Mouse (Mus musculus): Measurements from ENCODE around the gene Sugp2.

Sugp2 gene

DNA sequence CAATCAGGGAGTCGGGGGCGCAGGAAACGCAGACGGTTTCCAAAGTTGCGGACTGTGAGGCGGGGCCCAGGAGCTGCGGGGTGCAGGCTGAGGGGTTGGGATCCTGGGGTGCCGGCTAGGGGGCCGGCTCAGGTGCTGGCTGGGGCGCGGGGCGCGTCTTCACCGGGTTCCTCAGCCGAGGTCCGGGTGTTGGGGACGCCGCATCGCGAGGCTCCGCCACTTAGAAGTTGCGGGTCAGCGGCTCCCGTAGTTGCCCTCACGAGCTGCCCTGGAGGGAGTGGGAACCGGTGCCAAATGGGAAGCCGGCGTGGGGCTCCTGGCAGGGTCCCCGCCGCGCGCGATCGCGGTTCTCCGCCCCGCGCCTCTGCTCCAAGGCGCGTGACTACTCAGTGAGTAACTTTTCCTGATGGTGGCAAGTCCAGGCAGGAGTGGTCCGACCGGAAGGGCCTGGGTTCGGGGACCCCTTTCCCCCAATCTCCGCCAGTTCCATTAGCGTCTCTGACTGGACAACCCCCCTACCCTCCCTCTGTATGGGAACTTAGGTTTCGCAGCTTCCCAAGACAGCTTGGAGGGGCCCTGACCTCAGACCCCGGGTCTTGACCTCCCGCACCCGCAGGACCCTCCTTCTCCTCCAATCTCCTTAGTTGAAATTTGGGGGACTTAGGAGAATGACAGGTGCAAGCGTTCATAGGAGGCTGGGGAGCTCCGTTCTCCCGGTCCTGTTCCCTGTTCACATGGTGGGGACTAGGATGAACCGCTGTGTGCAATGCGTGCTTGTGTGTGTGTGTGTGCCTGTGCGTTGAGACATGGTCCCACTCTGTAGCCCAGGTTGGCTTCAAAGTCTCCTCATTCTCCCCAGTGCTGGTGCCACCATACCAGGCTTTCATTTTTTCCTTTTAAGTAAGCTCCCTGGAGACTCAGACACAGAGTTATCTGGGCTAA is 49.4 kb downstream of the Sugp2 start:
- DNase-seq: peak in 1 of 2 experiments; percentile 40

DNA sequence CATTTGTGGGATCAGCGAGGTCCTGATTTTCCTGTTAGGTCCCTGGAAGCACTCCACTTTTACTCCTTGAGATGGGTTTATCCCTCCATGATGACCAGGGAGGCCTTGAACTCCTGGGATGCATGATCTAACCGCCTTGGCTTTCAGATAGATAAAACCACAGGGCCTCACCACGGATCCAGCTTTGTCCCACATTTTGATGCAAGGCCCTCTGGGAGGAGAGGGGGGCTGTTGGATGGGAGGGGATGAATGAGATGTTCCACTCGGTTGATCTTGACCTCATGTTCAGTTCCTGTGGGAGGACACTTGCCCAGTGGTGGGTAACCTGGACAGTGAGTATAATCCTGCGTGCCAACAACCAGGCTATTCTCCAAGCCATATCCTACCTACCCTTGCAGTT is 50.4 kb downstream of the Sugp2 start:
- DNase-seq: no peak

DNA sequence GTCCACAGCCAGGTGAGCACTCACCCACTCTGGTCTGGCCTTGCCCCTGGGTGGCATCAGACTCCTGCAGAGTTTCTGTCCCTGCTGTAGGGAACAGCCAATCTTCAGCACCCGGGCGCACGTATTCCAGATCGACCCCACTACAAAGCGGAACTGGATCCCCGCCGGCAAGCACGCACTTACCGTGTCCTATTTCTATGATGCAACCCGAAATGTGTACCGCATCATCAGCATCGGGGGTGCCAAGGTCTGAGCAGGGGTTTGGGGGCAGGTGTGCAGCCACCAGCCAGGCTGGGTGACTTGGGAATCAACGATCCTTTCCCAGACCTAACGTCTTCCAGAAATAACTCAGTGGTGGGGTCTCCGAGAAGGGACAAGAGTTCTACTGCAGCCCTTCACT is 51.3 kb downstream of the Sugp2 start:
- no peak for DNase-seq

DNA sequence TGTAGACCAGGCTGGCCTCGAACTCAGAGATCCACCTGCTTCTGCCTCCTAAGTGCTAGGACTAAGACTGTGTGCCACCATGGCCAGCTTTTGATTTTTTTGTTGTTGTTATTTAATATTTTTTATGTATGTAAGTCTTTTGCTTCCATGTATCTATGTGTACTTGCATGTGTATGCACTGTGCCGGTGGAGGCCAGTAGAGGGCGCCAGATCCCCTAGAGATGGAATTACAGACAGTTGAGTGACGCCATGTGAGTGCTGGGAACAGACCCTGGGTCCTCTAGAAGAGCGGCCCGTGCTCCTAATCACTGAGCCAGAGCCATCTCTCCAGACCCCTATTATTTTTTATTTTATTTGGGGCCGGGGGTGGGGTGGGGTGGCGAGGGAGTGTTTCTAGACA is 52.7 kb downstream of the Sugp2 start:
- no peak for DNase-seq

DNA sequence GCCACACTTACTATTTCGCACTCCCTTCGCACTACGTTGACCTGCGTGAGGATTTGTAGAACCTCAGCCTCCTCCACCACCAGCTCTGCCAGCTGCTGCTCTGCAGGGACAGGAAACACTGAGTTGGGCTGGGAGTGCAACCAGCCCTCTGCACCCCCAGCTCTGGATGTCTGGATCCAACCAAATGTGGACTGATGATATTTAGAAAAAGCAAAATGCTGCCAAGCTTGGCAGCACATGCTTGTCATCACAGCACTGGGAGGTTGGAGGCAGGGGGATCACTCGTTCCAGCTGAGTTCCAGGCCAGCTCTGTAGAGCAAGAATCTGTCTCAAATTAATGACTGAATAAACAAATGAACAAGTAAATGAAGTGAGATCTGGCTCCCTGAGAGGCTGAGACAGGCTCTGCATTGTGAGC is 60.0 kb downstream of the Sugp2 start:
- DNase-seq: no peak

DNA sequence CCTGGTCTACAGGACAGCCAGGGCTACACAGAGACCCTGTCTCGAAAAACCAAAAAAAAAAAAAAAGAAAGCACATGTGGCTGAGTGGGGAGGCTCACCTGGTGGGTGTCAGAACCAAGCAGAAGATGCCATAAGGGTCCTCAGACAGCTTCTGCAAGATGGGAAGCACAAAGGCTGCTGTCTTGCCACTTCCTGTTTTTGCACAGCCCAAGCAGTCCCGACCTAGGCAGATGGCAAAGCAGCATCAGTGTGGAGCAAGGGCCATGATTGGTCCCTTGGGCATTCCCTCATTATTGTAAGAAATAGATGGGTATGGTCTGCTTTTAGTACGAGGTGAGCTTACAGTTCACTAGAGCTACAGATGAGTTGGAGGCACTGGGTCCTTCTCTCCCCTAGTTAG is 66.9 kb downstream of the Sugp2 start:
- no peak for DNase-seq

DNA sequence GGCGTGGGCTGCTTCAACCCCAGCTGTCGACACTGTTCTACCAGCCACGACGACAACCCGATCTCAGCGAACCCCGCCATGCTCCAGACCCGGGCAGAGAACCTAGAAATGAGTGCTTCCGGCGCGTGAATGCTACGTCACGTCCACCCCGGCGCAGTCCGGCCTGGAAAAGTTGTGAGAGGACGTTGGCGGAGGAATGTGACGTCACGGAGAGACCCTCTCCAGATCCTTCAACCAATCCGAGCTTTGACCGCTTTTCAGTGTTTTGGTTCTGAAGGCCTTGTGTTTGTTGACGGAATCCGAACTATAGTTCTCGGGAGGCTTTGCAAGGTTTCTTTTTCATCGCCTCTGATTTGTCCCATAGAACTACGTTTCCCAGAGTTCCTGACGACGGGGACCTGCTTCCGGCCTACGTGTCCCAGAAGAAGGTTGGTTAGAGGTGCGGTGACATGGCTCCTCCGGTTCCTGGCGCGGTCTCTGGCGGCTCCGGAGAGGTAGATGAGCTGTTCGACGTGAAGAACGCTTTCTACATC is 68.4 kb downstream of the Sugp2 start, which contains the start of the genes Ddx49 and Cope:
Gene Ddx49, minus strand, starts transcription at position 132 of the 533 bp plus-strand sequence.
Gene Cope, plus strand, starts transcription at position 161 of the 533 bp plus-strand sequence.
- peak; percentile 96 to 98 for DNase-seq

DNA sequence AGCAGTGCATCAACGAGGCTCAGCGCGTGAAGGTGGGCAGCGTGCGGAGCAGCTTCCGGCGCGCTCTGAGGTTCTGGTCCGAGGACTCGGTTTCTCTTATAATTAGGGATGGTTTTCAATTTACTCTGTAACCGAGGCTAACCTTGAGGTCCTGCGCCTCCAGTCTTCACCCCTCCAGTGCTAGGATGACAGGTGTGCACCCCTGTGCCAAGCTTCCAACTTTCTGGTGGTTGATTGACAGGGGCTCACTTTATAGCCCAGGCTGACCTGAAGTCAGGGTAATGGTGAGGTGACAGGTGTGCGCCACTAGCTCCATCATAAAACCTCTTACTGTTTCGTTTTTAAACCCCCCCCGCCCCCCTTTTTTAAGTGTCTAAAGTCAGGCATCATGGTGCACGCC is 68.9 kb downstream of the Sugp2 start:
- DNase-seq: no peak

DNA sequence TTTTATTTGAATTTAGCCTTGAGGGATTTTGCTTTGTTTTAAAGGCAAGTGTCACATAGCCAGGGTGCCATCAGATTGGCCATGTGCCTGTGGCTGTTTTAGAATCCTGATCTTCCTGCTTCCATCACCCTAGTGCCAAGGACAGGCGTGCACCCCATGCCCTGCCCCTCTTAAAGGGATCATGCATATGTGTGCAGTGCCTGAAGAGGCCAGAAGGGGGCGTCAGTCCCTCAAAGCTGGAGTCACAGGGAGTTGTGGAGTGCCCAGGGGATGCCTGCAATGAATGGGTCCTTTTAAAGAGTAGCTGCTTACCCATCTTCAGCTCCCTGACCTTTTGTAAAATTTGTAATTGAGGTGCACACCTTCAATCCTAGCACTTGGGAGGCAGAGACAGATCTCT is 75.3 kb downstream of the Sugp2 start:
- DNase-seq: peak in 1 of 2 experiments; percentile 63

DNA sequence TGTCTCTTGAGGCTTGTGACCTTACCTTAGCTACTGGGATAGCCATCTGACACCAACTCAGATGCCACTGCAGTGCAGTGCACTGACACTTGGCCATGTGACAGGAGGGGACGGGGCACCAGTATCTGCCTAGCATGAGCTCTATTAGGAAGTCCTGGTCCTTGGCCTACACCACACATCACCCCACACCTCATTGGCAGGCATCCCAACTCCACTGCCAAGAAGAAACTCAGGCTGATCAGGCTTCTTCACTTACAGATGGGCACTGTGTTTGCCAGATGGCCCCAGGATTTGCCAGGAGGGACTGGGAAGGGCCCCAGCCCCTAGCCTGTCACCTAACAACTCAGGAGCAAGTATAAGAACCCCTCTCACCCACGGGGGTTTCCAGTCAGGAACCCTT is 79.4 kb downstream of the Sugp2 start:
- DNase-seq: peak; percentile 37 to 61

DNA sequence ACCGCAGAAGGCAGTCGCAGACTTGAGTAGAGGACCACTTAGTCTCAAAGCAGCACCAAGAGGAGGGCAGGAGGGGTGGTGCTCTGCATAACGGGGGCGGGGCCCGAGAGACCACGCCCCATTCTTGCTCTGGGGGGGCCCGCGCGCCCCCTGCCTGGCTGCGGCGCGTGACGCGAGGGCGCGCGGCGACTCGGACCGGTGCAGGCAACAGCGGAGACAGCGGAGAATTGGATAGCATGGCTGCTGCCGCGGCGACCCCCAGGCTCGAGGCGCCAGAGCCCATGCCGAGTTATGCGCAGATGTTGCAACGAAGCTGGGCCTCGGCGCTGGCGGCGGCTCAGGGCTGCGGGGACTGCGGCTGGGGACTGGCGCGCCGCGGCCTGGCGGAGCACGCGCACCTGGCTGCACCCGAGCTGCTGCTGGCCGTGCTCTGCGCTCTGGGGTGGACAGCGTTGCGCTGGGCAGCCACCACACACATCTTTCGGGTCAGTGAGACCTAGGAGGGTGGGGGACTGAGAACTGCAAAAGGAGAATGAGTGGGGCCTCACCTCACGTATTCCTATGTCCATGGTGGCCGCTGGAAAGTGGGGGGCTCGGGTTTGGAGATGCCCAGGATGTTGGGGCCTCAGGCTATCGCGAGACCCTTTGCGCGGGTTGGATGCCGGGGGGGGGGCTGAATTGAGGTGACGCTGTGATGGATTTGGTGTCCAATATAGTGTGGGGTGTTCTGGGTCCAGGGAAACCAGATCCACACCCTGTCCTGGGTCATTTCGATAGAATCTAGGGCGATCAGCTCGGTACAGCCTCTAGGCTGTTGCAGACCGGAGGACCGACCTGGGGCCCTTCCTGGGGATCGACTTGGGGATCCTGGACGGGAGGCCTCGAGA is 81.8 kb downstream of the Sugp2 start, which contains the start of gene Cers1:
Gene Cers1, plus strand, starts transcription at position 152 of the 887 bp plus-strand sequence.
- peak; percentile 82 to 89 for DNase-seq

DNA sequence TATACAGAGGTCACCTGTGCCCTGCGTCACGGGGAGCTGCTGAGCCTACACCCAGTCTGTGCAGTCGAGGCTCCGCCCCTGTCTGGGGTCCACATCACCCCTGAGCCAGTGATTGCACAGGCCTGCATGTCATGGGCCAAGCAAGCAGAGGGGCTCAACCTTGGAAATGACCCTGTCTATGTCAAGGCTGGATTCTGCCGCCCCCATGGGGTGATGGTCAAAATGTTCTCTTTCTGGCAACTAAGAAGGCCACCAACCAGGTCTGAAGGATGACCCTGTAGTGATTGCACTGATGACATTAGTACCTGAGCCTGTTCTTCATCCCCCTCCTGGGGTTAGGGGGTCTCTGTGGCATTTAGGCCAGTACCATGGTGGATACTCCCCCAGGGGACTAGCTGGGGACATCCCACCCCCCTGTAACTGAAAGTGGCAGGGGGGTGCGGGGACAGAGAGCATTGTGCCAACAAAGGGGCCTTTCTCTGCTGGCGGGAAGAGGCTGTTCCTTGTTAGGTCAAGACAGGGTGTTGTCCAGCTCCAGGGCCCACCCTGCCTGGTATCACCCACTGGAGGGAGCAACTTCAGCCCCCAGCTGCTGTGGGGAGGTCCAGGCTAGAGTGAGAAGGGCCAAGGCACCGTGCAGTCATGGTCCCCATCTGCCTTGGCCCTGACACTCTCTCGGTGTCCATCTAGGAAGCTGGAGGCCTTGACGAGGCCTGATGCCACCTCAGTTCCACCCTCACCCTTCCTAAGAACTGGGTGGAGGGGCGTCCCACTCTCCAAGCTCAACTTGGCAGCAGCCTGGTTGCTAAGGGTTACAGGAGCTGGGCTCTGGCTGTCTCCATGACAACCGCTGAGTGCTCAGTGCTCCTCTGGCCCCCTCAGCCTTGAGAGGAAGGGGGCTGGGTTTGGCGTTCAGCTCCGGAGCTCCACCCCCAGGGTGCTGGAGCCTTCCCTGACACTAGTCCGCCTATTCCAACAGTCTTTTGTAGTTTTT is 82.8 kb downstream of the Sugp2 start:
- DNase-seq: peak; percentile 59 to 62

DNA sequence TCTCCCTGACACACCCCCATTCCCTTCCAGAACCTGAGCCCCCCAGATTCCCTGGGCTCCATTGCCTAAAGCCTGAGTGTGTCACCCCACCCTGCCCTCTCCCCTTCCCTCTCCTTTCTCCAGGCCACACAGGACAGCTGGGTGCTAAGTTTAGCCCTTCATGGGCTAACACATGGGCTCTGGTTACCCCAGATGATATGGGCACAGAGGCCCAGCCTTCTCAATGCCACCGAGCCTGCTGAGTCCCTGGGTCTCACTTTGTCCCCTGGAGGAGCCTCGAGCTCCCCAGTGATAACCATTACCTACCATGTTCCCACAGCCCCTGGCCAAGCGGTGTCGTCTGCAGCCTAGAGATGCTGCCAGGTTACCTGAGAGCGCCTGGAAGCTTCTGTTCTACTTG is 83.8 kb downstream of the Sugp2 start:
- DNase-seq: no peak

DNA sequence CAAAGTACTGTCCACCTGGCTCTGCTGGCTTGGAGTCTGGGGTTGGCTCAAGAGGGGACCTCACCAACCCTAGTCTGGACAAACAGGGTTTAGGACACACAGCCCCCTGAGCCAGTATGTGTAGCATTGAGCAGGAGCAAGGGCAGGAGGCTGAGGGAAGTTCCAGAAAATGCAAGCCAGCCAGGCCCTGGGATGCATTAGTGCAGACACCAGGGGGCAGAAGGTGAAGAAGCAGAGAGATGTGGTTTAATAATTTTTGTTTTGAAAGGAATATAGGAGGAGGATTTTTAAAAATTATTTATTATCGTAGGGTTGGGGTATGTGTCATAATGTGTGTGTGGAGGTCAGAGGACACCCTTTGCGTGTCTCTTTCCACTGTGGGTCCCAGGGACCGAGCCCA is 89.7 kb downstream of the Sugp2 start:
- DNase-seq: no peak

DNA sequence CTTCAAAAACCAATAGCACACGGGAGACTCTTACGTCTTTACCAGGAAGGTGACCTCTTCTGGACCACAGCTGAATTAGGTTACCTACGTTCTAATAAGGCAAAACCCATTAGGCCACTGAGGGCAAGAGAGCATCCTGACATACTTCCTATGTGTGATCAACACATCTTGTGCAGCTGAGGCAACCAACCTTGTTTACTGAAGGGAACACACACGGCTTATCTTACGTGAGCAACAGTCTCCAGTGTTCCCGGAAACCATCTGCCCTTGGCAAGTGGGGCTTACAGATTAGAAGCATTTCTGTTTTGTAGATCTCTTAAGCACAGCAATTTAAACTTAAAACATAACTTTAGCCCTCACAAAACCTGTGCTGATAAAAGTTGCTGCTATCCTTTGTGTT is 93.5 kb downstream of the Sugp2 start:
- no peak for DNase-seq

DNA sequence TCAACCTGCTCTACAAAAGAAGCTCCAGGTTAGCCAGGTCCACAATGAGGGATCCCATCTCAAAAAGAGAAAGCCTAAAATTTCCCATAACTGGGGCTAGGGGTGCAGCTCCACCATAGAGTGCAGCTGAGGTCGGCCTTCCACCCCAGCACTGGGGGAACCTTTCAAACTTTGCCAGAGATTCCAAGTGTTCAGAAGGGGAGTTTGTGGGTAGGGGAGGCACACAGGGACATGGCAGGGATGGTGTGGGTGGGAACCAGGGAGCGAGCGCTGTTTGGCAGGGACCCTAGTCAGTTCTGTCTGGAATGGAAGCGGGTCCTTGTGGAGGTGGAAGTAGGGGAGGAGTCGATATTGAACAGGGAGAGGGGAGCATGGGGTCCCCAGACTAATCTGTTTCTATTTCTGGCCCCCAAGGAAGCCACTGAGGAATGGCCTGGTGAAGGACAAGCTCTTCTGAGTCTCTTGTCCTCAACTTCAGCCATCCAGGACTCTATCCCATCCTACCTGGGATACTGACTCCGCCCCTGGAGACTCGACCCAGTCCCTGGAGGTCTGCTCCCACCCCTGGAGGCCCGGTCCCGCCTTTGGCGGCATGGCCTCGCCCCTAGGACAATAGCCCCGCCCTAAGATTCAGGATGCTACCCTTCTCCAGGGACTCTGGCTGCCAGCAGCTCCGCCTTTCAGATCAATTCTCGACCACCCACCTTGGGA is 95.3 kb downstream of the Sugp2 start, which contains the start of gene Gdf1:
Gene Gdf1, plus strand, starts transcription at position 694 of the 711 bp plus-strand sequence.
- peak in 1 of 2 experiments; percentile 43 for DNase-seq

Data from cerebellum, postnatal 25 days (tissue).